Mouse (Mus musculus): ENCODE data around the gene Fbxo2. TPM values are rescaled to one million over a fixed set of nuclear protein-coding genes. Genes with fewer than 3 reads are reported as not detected.

Fbxo2 gene
- polyA plus RNA-seq (2015; fragmentation: Illumina TruSeq; extraction: RNeasy Lipid Tissue Mini Kit (QIAGEN cat#74804); ENCODE audit: insufficient read depth, low replicate concordance), result not detected

GRCm38 (mm10) chr4:148160436-148161390, at the start of gene Fbxo2, which contains the start of gene Fbxo44:
Fbxo2 (plus strand) TSS chr4:148160621.
Fbxo44 (minus strand) TSS chr4:148160482.

GRCm38 (mm10) chr4:148130133-148130532, 30.3 kb upstream of the Fbxo2 start, which contains the start of gene Mad2l2:
Mad2l2 (plus strand) TSS chr4:148130384.

GRCm38 (mm10) chr4:148130561-148131413, 29.6 kb upstream of the Fbxo2 start, which contains the start of gene Draxin:
Draxin (minus strand) TSS chr4:148130698.

GRCm38 (mm10) chr4:148151267-148152168, 8.9 kb upstream of the Fbxo2 start, which contains the start of gene Fbxo6:
Fbxo6 (minus strand) TSS chr4:148152140.

Other genes with a start within 250 kb of the Fbxo2 start
- 8.6 TPM for gene Plod1, start 223.9 kb upstream of the Fbxo2 start, polyA plus RNA-seq (2015; fragmentation: Illumina TruSeq; extraction: RNeasy Lipid Tissue Mini Kit (QIAGEN cat#74804); ENCODE audit: insufficient read depth, low replicate concordance)
- 15.4 TPM for gene 2510039O18Rik, start 219.7 kb upstream of the Fbxo2 start, polyA plus RNA-seq (2015; fragmentation: Illumina TruSeq; extraction: RNeasy Lipid Tissue Mini Kit (QIAGEN cat#74804); ENCODE audit: insufficient read depth, low replicate concordance)
- not detected for gene Nppb, start 174.8 kb upstream of the Fbxo2 start, polyA plus RNA-seq (2015; fragmentation: Illumina TruSeq; extraction: RNeasy Lipid Tissue Mini Kit (QIAGEN cat#74804); ENCODE audit: insufficient read depth, low replicate concordance)
- not detected for gene Nppa, start 159.9 kb upstream of the Fbxo2 start, polyA plus RNA-seq (2015; fragmentation: Illumina TruSeq; extraction: RNeasy Lipid Tissue Mini Kit (QIAGEN cat#74804); ENCODE audit: insufficient read depth, low replicate concordance)
- 14.1 TPM for gene Clcn6, start 121.8 kb upstream of the Fbxo2 start, polyA plus RNA-seq (2015; fragmentation: Illumina TruSeq; extraction: RNeasy Lipid Tissue Mini Kit (QIAGEN cat#74804); ENCODE audit: insufficient read depth, low replicate concordance)
- 11.6 TPM for gene Mthfr, start 121.5 kb upstream of the Fbxo2 start, polyA plus RNA-seq (2015; fragmentation: Illumina TruSeq; extraction: RNeasy Lipid Tissue Mini Kit (QIAGEN cat#74804); ENCODE audit: insufficient read depth, low replicate concordance)
- 13.4 TPM for gene Agtrap, start 72.6 kb upstream of the Fbxo2 start, polyA plus RNA-seq (2015; fragmentation: Illumina TruSeq; extraction: RNeasy Lipid Tissue Mini Kit (QIAGEN cat#74804); ENCODE audit: insufficient read depth, low replicate concordance)
- gene Mad2l2, start 30.2 kb upstream of the Fbxo2 start, polyA plus RNA-seq (2015; fragmentation: Illumina TruSeq; extraction: RNeasy Lipid Tissue Mini Kit (QIAGEN cat#74804); ENCODE audit: insufficient read depth, low replicate concordance), result 16.3 TPM
- 2.5 TPM for gene Draxin, start 29.9 kb upstream of the Fbxo2 start, polyA plus RNA-seq (2015; fragmentation: Illumina TruSeq; extraction: RNeasy Lipid Tissue Mini Kit (QIAGEN cat#74804); ENCODE audit: insufficient read depth, low replicate concordance)
- 15.7 TPM for gene Fbxo6, start 8.5 kb upstream of the Fbxo2 start, polyA plus RNA-seq (2015; fragmentation: Illumina TruSeq; extraction: RNeasy Lipid Tissue Mini Kit (QIAGEN cat#74804); ENCODE audit: insufficient read depth, low replicate concordance)
- 2.1 TPM for gene Fbxo44, start 139 bp upstream of the Fbxo2 start, polyA plus RNA-seq (2015; fragmentation: Illumina TruSeq; extraction: RNeasy Lipid Tissue Mini Kit (QIAGEN cat#74804); ENCODE audit: insufficient read depth, low replicate concordance)
- not detected for gene Disp3, start 127.3 kb downstream of the Fbxo2 start, polyA plus RNA-seq (2015; fragmentation: Illumina TruSeq; extraction: RNeasy Lipid Tissue Mini Kit (QIAGEN cat#74804); ENCODE audit: insufficient read depth, low replicate concordance)

Measured in spleen, adult 10 weeks (tissue).